Mouse (Mus musculus) thymus, postnatal 0 days (tissue): ENCODE results near the gene Galnt14. TPM values are rescaled to one million over a fixed set of nuclear protein-coding genes. Genes with fewer than 3 reads are reported as not detected.

Source experiments
- DNase-seq: peaks from one replicate; pipeline ENCODE4 v3.0.0-alpha.2; 2015; ENCODE audit warnings: low spot score
- polyA plus RNA-seq: library from polyadenylated mRNA; unstranded; fragments of >200 nt; fragmentation: Nextera tagmentation; extraction: Ambion mirVana; gene quantifications from 2 replicates; pipeline ENCODE4 v1.2.1, GENCODE M21; 2015

Gene Galnt14
- polyA plus RNA-seq, 1 experiment from 2014 or later: 0.65 TPM

DNA sequence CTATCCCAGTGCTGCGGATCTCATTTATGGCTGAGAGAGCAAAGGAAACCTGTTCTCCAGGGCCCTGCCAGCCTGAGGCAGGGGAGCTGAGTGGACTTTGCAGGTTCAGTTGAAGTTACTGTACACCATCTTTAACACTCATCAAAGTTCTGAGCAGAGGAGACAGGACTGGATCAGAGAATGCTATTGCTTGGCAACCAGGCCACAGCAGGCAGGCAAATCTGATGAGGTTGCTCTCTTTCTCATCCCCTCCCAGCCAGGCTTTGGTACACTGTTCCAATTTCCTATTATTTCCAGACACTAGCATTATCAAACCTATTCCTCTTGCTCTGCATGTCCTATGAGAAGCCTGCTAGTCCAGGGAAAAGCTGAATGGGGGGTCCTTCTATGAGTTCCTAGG, 41.3 kb downstream of the Galnt14 start:
- no peak for DNase-seq

DNA sequence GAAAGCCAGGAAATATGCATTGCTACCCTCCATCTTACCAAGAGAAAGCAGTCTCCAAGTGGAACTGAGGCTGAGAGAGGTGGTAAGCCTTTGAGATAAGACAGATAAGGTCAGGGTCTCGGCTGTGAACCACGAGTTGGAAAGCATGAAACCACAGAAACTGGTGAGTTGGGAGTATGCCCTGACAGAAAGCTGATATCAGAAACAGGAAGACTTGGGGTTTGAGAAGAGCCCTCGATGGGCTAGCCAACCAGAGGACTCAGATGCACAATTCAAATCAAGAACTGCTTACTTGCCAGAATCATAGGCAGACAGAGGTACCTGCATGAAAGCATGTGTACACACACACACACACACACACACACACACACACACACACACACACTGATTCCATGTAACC, 47.0 kb downstream of the Galnt14 start:
- DNase-seq: no peak

DNA sequence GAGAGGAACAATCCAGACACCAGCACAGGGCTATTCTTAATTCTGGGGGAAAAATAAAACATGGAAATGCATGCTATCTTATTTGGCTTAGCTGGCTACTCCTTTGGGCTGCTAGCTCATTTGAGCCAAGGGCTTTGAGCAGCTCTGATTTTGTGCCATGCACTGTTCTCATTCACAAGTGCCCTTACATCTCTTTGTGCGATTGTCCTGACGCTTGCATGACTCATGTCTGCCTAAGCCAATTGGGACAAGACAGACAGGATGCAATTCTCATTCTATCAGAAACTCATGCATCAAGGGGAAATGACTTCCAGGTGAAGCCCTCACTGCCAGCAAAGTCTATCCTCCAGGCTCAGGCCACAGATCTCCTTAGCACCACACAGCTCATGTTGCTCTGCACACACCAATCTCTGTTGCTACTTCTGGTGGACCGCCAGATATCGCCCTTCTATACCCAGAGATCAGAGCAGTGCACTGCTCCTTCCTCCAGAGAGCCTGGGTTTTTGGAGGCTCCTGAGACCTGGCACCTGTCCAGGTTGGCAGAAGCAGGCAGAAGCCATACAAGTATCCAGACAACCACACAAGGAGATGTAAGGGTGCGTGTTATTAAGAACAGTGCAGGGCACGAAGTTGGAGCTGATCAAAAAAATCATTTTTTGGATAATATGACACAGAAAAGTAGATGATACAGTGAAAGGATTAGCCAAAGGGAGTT, 51.4 kb downstream of the Galnt14 start:
- no peak for DNase-seq

DNA sequence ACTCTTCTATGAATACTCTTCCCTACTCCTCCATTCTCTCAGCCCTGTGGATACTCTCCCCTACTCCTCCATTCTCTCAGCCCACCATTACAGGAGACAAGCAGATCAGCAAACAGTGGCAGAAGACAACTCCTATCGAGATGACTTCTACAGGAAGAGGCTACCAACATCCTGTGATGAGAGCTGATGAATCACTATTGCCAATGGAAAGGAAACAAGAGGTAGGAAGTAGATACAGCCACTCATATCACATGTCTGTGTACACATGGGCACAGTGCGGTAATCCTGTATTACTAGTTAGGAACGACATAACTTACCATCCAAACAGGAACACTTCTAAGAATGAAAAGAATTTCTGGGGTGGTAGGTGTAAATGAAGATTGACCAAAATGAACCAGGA, 53.9 kb downstream of the Galnt14 start:
- DNase-seq: no peak

DNA sequence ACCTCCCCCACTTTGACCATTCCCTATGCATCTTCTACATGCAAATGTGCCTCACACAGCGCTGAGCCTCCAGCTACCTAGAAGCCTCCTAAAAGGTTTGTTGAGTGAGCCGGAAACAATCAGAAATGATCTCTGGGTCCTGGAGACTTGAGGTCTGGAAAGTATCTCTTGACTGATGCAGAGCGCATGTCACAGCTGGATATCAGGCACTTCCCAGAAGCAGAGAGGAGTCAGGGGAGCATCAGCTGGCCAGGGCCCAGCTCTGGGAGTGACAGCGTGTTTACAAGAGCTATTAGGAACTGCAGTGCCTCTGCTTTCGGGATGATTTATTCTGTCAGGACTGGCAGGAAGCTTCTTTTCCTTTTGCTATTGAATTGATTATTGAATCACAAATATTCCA, 56.0 kb downstream of the Galnt14 start:
- DNase-seq: no peak

DNA sequence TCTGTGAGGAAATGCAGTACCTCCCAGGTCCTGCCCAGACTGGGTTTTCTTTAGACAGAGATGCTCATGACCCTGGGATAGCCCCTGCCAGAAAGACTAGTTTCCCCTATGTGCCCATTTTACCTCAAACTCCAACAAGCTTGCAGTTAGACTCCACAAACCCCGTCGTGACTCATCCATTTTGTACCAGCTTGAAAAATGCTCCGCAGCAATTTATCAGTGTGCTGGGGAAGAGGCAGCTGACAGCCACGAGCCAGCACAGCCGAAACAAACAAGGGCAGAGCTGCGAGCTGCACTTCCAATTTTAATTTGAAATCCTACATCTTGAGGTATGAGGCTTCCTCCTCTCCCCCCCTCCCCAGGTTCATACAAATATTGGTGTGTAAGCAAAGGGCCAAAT, 60.9 kb downstream of the Galnt14 start:
- no peak for DNase-seq

DNA sequence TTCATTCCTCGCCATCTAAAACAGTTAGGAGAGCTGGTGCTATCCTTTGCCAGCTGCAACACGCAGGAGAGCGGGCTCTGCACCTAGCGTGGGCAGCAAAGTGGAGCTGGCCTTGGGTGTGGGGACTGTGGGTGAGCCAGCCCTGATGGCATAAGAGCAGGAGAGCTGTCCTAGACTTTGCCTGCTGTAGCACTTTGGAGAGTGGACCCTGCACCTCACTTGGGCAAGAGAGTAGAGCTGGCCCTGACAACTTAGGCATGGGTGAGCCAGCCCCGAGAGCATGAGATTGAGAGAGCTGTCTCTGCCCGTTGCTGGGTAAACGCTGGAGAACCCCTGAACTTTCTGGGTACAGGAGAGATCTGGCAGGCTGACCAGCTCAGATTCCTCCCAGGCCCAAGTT, 68.6 kb downstream of the Galnt14 start:
- no peak for DNase-seq

DNA sequence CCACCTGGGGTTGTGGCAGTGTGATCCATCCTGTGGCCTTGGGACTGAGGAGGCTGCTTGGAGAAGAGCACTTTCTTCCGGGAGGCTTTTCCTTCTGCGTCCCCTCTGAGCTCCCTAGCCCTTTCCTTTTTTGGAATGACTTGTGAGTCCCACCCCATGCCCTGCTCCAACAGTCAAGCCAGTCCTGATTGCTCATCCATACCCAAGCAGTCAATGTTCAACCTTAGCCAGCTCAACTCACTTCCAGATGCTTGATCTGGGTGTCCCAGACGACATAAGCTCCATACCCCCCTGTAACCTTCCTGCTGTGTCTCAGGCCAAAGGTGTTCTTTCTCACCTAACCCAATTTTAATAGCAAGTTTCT, 70.2 kb downstream of the Galnt14 start:
- DNase-seq: no peak

DNA sequence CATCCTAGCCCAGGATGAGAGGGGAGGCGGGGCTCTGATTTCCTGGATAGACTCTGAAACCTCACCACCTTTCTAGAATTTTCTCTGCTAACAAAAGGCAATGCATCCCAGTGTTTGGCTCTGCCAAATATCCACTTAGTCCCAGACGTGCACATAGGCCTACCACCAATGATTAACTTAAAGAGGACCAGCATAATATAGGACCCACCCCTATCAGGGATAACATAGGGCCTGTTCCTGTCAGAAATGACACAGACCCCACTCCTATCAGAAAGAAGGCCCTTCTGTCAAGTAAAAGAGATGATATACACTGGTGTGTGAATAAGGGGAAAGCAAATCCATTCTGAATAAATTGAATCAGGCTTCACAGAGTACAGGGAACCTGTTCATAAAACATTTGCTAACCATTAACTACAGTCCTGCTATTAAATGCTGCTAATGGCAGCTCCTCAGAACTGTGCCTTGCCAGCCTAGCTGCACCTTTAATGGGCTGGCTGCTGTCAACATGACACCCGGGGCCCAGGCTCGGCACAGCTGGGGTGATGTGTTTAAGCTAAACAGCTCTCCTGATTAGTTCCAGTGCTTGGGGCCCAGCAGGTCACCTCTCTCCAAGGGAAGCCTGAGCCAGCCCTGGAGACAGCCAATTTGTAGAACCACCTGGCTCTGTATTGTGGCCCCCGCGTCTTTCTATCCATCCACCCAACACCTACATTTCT, 70.7 kb downstream of the Galnt14 start:
- no peak for DNase-seq

DNA sequence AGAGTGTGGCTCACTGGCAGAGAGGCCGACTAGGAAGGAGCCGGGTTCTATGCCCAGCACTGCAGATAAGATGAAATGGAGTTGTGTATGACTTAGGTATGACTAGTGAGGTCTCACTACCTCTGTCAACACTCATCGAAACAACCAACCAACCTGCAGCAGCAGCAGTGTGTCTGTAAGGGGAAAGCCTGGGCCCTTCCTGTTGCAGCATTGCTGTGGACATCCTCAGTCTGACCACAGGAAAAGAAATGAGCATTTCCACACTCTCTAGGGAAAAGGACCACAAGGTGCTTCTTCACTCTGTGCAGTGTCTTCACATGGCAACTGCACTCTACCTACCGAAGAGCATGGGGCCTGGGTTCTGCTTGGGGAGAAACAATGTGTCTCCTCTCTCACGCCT, 73.3 kb downstream of the Galnt14 start:
- no peak for DNase-seq

DNA sequence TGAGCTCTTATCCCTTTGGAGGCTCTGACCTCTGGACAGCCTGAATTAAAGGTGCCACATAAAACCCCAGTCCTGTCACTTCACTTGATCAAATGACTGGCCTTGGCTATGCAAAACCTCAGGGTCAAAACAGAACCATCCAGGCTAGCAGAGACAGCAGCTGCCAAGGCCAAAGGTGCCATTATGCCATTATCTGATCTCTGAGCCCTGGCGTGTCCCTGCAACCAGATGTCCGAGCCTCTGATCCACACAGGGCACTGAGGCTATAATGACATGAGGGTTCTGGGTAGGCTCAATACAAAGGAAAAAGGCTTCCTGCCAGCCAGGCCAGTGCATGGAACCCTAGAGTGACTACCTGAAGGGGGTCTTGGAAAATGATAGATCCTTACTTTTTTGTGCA, 75.4 kb downstream of the Galnt14 start:
- no peak for DNase-seq

DNA sequence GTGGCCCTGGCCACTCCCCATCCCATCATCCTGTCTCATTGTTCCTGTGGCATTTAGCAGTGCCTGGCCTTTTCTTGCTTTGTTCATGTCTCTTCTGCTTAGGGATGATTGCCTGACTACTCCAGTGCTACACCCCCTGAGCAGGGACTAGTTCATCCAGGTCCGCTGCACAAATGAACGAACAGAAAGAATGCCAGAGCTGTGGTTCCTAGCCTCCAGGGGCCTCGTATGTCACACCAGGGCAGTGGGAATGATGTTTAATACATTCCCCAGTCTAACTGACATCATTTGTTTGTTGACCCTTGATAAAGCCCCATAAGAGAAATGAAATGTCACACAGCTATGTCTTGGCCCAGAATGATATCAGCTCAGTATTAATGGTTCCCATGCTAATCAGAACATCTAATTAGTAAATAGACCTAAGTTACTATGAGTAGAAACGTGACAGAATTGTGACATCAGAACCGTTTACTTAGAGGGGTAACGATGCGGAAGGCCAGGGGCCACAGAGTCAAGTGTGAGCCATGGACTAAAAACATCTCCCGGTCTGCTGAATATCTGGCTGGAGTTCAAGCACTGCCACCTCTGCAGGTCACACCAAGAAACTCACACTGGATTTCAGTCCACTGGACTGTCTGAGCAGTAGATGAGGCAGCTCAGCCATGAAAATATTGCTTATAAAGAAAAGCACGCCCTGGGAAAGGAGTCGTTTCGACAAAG, 76.1 kb downstream of the Galnt14 start:
- no peak for DNase-seq

DNA sequence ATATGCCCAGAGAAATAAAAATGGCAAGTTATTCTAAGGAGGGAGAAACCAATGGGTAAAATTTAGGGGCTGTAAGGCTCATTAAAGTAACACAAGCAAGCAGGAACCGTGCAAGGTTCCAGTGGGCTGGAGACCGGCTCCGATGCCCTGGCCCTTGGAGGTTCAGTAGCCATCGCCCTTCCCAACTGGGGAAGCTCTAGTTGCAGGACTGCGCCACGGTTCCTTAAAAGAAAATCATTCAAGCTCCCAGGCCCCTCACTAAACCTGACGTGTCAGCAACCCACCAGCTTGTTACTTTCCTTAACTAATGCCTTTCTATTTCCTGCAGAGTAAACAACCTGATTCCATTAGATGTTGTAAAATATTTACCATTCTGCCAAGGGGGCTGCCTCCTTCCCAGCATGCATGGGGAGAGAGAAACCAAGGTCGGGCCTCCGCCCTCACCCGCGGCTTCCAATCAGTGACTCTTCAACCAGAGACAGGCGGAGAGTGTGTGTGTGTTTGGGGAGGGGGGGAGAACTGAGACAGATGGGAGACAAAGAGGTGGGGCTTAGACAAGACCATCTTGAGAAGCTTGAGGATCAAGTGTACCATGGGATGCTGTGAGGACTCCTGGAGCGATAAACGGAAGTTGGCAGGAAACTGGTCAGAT, 81.9 kb downstream of the Galnt14 start:
- no peak for DNase-seq

DNA sequence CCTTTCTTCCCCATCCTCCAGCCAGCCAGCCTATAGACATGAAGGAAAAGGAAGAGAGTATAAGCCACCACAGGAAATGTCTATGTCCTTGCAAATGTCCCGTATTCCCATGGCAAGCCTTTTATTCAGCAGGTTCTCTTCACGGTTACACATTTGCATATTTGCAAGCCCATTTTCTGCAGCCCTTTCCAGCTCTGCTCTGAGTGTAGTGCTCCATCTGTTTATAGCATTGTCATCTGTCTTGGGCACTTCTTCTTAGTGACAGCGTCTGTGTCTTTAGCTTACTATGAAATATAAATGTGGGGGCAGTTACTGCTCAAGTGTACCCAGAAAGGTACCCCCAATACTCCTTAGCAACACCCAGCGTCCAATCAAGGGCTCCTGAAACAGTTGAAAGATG, 83.3 kb downstream of the Galnt14 start:
- DNase-seq: no peak

DNA sequence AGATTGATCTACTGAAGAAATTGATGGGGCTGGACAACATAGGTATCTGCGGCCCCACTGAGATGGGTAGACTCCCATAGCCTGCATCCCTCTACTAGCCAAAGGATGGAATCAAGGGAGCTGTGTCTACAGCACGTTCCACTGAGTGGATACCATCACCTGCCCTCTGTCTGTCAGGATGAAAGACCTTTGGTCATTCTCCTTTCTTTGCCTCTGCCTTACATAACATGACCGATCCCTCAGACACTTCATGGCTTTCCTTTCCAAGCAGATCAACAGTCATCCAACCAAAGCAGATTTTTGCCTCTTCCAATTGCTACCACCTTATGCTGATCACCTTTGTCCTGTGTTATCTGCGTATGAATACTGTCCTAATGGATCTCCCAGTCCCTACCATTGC, 90.2 kb downstream of the Galnt14 start:
- no peak for DNase-seq

DNA sequence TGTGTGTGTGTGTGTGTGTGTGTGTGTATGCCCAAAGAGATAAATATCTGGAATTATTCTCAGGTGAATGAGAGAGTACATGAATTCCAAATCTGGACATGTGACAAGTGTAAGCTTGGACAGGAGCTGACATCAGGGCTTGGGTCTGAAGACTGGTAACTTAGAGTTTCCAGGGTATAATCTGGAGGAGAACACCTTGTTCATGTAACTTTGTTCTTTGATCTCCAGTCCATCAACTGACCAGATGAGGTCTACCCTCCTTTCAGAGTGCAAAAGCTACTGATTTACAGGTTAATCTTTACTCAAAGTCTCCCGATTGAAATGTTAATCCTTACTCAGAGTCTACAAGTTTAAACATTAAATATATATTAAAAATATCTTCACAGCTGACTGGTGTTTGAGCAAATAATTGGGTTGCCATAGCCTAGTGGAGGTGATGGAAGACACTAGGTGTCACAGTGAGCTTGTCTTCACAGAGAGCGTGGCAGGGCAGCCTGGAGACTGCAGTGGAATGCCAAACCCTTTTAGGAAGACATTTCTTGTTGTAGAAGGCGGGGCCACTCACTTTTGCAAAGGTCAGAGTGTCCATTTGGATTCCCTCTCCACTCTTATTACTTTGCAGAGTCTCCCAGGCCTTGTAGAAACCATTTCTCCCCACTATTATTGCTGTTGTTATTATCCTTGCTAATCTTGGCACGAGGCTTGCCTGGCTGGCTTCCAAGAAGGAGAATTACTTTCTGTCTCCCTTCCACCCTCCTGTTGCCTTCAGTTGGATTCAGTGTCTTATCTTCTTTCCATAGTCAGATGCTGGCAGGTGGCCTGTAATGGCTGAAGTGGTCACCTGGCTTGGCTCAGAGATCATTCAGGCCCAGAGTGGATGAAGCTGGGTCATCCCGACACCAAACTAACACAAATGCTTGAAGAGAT, 107.4 kb downstream of the Galnt14 start:
- no peak for DNase-seq

DNA sequence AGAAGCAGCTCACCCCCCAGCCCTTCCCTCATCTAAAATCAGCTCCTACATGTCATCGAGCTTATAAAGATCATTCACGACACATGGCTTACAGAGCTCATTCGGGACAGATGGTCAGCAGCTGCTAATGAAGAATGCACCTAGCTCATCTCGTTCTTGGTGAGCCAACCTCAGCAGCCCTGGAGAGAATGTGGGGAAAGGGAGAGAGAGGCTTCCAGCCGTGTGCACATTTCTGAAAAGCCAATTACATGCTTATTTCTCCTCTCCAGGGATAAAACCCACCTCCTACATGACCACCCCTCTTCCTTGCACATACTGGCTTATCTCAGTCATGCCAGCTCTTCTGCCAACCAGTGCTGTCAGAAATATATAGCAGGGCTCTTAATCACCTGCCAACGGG, 110.3 kb downstream of the Galnt14 start:
- DNase-seq: no peak

DNA sequence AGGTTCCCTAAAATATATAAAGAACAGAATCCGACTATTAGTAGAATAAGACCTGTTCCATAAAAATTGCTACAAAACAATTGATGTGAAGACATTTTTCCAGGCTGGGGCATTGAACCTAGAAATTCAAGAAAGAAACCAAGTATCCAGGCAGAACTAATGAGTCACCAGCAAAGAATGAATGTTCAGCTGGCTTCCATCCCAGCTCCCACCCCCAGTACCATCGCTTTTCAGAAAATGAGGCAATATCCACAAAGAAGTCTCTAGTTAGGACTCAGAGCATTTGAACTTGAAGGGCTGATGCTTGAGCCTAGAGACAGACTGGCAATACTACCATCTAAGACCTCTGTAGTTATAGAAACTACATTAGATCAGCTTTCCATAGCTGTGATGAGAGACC, 118.2 kb downstream of the Galnt14 start:
- no peak for DNase-seq

DNA sequence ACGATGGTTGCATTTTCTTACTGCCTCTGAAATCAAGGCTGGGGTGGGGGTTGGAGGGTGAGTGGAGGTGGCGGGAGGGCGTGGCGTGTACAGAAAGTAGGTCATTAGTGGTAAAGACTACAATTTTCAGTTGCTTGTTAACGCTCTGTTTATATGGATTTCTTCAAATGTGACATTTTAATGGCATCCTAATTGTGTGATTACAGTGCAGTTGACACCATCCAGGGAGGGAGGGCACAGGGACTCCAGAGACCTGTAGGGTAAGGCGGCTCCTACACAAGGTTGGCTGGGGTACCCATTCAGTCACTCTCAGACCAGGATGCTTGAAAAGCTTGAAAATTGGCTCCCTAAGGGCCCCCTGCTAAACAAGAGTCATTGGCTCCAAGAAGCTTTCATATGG, 122.7 kb downstream of the Galnt14 start:
- DNase-seq: no peak

DNA sequence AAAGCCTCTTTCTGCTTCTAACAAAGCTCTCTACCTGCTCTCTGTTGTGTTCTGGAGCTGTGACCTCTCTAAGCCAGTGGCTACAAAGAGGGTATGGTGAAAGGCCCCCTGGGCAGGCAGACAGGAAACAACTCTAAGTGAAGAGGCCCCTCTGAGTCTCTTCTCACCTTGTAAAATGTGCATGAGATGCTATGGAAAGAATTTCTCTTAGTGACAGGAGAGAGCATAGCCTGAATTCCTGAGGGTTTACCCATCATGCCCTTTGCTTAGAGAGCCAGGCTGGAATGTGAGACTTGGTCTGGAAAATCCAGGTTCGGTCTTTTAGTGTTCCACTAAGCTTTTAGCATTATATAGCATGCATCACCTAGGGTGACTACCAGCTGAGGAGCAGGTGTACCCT, 136.1 kb downstream of the Galnt14 start:
- no peak for DNase-seq

DNA sequence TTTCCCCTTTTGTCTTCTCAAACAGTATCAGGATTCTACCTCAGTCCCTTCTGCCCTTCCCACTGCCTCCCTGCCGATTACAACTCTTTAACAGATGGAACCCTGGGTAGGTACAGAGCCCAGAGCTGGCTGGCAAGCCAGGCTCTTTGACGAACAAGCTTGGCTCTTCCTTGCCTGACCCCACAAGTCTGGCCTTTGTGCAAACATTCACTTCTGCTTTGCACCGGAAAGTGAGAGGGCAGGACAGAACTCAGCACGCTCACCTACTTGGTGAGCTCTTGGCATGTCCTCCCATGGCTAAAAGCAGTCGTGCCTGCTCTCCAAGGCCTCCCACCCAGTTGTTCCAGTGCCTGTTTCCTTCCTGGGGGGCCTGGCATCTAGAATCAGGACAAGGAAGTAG, 137.4 kb downstream of the Galnt14 start:
- no peak for DNase-seq
